Mouse (Mus musculus): ENCODE measurements around the gene Immp2l.

Gene Immp2l

DNA sequence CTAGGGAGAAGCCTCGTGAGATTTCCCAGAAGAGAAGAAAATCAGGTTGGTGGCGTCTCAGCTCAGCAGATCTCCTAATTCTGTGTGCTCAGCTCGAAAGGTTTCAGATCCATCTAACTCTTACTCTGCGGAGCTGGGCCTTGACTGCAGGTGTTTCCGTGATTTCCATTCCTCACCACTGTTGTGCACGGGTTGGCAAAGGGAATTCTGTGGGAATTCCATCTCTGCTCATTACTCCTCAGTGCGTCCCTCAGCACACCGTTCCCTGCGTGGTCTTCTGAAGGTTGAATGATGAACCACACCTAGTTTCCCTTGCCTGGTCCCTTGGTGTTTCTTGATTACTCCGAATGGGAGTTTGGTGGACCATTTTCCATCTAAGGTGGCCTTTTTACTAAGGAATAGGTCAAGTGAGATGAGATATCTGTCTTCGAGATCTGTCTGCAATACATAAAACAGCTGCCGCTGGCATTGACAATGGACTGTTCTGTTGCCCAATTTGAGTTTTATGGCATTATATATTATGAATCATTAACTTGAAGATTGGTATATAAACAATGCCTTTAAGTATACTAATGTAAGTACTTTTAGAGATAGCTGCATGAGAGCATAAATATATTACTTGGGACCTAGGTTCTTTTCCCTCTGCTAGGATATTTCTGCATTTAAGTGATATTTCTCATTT, 23.3 kb downstream of the Immp2l start:
- no peak for DNase-seq (ENCODE audit: low read depth in 2 of 2, low spot score in 2 of 2)

DNA sequence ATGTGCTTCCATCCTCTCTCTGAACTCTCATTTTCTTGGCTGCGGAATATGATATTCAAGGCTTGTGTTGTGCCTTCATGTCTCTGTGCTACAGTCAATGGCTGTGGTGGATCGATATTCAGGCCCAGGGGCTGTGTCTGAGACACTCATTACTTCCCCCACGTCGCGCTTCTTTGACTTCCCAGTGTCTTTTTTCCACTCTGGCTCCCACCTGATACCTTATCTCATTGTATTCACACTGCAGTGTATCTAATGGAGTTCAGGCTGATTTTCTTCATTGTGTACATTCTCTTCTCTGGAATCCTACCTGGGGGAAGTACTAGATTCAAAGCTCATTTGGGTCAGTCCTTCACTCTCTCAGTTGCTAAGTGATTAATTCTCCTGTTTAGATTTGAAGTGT, 27.1 kb downstream of the Immp2l start:
- DNase-seq (ENCODE audit: low read depth in 2 of 2, low spot score in 2 of 2), result no peak

DNA sequence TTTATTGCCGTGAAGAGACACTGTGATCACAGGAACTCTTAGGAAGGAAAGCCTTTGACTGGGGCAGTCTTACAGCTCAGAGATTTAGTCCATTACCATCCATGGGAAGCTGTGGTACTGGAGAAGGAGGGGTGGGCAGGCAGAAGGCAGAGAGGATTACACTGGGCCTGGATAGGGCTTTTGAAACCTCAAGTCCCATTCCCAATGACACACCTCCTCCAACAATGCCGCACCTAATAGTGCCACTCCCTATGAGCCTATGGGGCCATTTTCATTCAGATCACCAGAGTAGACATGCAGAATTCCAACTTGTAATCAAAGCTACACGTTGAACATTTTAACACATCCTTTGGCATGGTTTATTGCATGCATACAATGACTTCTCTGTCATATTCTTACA, 29.0 kb downstream of the Immp2l start:
- DNase-seq (ENCODE audit: low read depth in 2 of 2, low spot score in 2 of 2), result no peak

DNA sequence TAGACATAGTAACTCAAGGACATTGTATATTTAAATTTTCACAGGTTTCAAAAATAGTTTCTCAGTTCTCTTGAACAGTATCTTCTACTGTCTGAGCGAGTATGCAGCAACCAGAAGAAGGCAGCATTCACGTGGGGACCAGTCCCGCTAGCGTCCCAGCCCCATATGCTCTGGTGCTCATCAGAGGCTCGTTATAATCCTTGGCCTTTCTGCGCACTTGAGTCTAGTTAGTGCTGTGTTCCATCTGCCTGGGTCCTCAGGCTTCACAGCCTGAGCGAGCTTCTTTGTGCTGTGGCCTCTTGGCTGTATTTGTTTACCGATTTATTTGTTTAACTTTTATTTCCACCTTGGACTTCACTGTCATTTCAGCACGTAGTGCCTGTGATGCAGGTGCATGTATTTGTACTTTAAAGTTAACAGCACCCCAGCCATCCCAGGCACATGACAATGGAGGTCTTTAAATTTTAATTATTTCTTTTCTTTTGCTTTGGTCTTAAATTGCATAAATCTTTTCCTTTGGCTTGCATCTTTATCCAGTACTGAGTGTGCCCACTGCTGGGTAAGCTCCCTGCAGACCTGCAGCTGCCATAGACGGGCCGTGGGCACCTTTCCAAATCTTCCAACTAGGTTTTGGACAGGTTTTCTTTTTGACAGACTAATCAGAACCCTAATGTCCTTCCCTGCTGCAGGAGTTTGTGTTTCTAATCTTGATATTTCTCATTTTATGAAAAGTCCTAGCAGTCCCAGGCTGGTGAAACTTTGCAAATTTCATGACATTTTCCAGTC, 30.3 kb downstream of the Immp2l start:
- no peak for DNase-seq (ENCODE audit: low read depth in 2 of 2, low spot score in 2 of 2)

DNA sequence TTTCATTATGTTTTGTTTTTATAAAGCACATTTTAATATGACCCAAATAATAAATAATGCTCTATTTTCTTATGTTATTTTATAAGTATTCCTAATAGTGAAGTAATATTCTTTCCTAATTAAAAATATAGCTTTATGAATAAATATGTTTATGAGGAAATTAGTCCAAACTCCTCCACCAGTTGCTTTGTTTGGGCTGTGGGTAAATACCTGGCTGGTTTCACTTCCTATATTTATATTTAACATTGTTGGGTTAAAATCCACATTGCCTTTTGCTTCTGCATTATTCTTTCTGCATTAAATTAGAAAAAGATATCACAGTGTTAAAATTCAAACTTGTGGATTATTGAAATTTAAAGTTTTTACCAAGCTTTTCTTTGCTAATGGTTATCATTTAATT, 32.1 kb downstream of the Immp2l start:
- DNase-seq (ENCODE audit: low read depth in 2 of 2, low spot score in 2 of 2), result no peak

DNA sequence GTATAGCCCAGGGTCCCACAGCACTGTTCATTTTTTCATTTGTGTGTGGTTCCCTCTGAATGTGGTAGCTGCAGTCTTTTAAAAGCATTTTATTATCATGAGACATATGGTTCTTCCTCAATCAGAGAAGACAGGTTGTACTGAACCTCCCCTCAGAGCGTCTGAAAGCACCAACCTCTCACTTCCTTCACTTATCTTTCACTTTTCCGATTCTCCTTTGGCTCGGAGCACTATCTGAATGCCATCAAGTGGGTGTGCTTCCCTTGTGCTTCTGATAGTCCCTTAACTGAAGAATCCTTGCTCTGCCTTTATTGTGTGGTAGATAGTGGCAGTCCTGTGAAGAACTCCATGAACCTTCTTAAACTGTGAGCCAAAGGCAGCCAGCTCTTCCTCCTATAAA, 39.4 kb downstream of the Immp2l start:
- no peak for DNase-seq (ENCODE audit: low read depth in 2 of 2, low spot score in 2 of 2)

DNA sequence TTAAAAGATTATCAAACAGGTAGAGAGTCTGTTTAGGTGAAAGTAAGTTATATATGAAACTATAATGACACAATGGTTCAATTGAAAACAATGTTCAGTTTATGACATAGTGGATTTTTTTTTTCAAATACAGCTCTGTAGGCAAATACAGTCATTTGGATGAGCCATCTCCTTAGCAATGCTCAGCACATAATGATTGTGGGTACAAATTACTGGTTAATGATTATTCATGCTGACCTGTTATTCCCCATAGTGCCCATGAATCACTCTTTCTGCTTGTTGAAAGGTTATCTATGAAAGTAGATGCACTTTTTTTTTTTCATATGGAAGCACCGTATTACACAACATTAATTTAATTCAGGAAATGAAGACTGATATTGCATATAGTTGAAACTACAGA, 58.0 kb downstream of the Immp2l start:
- no peak for DNase-seq (ENCODE audit: low read depth in 2 of 2, low spot score in 2 of 2)

DNA sequence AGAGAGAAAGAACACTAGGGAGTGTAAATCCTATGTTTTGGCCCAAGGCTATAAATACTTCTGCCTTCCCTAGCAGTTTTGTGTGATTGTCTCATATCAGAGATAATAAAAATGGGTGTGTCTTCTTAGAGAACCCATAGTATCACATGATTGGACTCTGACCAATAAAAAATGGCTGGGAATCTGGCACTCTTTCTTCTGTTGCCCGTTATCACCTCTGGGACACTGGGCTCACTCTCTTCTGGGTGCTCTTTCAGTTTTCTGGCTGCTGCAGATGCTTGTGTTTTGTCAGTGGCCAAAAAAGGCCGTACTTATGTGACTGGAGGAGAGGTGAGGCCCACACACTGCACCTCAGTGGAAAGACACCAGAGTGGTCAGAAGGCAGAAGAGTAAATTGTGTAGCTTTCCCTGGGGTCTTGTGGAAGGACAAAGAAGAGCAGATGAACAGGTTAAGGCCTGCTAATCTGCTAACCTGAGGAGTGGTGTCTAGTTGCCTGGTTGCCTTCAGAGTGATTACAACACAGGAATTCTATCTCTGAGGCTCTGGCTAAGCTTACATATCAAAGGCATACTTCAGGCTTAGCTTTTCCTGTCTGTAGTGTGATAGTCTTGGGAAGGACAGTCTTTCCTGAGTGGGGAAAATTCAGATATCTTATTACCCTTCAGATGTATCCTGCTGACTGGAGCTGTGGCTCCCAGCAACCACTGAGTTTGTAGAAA, 60.6 kb downstream of the Immp2l start:
- no peak for DNase-seq (ENCODE audit: low read depth in 2 of 2, low spot score in 2 of 2)

DNA sequence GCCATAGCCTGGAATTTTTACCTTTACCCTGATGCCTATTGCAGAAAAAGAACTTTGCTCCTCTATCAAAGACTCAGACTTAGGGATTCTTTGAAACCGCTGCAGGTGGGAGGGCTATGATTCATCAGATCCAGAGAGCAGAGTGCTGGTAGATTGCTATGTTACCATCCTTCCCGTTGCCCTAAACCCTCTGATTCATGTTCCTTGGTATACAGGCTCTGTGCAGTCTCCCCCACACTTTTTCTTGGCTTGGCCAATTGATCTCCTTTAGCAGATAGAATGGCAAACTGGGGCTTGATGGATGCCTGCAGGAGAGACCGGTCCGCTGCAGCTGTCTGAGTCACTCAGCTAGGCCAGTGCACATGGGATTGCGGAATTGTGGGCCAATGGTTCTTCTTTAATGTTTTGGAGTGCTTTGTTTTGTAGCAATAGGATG, 66.1 kb downstream of the Immp2l start:
- no peak for DNase-seq (ENCODE audit: low read depth in 2 of 2, low spot score in 2 of 2)

DNA sequence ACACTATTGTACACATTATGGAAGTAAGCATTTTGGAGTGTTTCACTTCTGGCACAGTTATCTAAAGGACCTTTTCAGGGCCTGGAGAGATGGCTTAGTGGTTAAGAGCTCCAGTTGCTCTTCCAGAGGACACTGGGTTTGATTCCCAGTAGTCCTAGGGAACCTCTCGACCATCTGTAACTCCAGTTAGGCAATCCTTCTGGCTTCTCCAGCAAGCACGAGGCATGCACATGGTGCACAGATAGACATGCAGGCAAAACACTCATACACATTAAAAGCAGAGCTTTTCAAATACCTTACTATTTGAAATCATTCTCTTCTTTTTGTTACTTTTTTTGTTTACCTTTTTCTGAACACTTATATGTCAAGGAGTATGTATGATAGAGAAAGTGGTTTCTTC, 66.9 kb downstream of the Immp2l start:
- DNase-seq (ENCODE audit: low read depth in 2 of 2, low spot score in 2 of 2), result no peak

DNA sequence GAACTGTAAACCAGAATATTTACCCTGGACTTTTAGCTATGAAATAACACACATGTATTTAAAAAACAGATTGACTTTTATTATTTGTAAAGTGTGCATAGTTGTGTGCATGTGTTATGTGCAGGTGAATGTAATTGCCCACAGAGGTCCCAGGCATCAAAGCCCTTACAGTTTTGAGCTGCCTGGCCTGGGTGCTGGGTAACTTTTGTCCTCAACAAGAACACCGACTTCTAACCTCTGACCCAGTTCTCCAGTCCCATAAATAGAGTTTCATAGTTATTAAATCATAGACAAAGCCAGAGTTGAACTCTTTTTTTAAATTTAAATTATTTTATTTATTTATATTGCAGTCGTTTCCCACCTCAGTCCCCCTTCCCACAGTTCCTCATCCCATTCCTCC, 67.4 kb downstream of the Immp2l start:
- no peak for DNase-seq (ENCODE audit: low read depth in 2 of 2, low spot score in 2 of 2)

DNA sequence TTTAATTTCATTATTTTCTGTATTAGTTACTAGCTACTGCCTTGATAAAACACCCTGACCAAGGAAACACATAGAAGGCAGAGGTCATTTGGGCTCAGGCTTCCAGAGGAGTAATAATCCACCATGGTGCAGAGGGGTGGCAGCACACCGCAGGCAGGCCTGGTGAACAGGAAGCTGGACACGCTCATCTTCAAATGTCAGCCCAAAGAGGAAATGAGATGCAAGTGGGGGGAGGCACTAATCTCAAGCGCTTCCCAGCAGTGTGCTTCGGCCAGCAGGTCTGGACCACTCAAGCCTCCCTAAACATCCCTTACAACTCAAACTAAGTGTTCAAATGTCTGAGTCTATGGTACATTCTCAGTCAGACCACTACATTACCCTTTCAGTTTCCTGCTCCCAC, 72.2 kb downstream of the Immp2l start:
- DNase-seq (ENCODE audit: low read depth in 2 of 2, low spot score in 2 of 2), result no peak

DNA sequence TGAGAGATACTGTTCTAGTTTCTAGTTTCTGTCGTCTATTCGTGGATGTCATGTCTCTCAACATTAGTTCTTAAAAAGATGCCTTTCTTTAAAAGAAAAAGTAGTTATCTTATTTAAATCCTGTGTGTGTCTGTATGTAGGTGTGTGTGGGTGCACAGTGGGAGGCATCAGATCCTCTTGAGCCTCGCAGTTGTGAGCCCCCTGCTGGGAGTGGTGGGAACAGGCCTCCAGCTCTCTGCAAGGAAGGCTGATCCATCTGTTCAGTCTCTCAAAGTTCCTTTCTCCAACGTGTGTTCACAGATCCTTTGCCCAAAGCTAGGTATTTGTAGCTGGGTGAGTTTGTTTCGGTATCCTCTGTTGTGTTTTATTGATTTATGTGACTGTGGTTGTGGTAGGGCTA, 73.5 kb downstream of the Immp2l start:
- no peak for DNase-seq (ENCODE audit: low read depth in 2 of 2, low spot score in 2 of 2)

DNA sequence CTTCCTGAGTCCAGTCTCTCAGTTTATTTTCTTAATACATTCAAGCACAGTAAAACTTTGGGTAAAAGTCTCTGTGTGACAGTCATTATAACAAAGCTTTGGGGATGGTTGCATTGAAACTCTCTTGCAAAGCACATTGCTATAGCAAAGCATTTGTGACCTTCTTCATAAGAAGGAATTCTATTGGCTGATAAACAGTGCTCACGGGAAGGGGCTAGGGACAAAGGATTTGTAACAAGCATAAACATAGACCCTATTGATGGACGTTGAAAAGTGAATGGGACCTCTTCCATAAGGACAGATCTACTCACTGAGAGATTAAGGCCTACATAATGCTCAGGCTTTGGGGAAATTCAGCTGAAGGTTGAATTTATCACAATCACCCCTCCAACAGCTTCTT, 85.1 kb downstream of the Immp2l start:
- no peak for DNase-seq (ENCODE audit: low read depth in 2 of 2, low spot score in 2 of 2)

DNA sequence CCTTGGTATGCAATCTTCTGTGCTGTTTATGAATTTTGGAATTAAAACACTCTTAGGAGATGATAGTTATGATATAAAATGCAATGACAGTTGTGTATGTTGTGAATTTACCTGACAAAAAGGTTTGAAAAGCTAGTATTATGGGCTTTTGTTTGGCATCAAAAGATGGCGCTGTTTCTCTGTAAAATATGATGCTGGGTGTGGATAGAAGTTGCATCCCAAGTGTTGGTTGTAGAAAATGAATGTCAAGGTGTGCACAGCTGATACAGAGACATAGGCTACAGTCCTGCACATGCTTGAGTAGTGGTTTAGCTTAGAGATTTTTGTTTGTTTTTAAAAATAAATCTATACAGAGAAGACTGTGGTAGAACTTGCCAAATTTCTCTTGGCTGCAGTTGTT, 87.6 kb downstream of the Immp2l start:
- no peak for DNase-seq (ENCODE audit: low read depth in 2 of 2, low spot score in 2 of 2)

DNA sequence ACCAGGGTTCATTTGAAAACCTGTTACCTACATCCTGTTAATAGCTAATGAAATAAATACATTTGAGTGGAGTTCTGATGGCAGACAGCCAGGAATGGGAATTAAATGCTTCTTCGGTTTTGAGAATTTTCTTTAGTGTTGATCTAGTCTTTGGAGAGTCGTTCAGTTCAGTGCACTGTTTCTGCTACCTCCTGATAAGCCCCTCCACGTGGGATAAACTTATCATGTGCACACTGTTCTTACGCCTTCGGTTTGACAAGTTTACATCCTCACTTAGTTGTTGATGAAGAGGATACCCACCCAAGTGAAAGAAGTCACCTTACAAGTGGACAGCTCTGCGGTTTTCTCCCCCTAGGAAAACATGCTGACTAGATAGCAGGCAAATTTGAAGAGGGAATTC, 88.2 kb downstream of the Immp2l start:
- no peak for DNase-seq (ENCODE audit: low read depth in 2 of 2, low spot score in 2 of 2)

DNA sequence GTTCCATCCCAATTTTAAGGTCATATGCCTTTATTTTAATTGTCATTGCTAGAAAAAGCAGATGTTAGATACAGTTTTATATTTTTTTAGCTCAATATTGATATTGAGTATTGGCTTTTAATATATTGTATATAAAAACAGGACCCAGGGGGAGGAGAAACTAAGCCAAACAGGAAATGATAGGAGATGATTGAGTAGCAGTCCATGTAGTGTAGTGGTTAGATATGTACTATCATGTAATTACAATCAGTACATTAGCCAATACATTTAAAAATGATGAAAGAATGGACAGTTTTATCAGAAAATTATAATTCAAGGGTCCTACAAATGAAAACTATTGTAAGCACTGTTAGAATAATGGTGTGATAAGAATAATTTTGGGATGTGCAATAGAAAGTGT, 94.5 kb downstream of the Immp2l start:
- DNase-seq (ENCODE audit: low read depth in 2 of 2, low spot score in 2 of 2), result no peak

DNA sequence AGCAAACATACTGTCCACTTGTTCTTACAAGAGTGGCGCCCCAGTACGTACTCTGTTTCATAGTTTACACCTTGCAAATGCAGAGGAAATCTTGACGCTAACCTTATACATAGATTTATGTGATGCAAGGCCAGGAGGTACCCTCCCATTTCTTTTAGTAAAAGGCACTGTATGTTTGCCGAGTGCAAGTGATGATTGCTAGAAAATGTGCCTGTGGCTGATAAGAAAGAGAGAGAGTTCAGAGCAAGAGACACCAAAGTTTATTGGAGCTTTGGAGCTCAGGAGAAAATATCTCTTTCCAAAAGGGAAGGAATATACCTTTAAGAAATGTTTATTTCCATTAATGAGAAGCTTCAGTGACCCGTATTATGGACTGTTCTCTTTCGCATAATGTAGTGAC, 95.8 kb downstream of the Immp2l start:
- no peak for DNase-seq (ENCODE audit: low read depth in 2 of 2, low spot score in 2 of 2)

DNA sequence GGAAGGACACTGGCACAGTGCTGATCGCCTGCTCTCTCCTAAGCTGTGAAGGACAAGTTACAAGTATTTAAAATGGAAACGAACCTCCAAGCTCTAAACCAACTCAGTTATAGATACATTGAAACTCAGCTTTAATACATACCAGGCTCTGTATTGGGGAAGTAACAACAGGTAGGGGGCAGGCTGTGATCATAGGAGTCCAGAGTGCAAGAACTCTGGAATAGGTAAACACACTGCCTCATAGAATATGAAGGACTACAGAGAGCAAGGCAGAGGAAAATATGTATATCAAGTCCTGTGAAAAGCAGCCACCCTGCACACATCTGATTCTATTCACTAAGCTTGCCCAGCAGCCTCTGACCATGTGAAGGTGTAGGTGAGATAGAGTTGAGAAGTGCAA, 99.3 kb downstream of the Immp2l start:
- DNase-seq (ENCODE audit: low read depth in 2 of 2, low spot score in 2 of 2), result no peak

DNA sequence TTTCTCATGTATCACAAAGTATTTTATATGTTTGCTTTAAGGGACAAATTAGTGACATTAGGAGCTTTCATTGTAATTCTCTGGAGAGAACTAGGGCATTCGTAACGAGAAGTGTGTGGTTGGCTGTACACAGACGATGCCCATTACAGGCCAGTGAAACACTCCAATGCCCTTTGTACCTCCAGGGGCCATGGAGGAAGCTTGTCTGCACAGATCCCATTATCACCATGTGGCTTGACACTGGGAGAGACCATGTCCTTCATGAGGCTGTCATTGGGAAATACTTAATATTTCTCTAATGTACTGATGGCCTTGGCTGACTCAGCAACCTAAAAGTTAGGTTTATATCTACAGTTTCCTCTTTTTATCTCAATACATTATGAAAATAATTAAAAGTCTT, 111.0 kb downstream of the Immp2l start:
- DNase-seq (ENCODE audit: low read depth in 2 of 2, low spot score in 2 of 2), result no peak

DNA sequence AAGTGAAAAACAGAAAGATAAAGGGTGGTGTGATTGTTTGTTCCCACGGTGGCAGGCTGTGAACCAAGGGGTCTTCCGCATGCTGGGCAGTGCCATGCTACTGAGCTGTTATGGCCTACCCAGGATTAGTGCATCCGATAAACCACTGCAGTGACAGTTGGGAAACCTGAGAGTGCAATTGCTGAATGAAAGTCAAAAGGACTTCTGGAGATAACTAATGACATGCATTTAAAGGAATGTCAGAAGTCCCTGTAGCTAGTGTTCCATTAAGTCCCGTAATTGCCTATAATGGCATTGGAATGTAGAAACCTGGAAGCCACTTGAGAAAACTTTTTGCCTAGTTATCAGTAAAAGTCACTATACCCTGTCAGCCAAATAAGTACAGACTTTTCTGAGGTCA, 135.7 kb downstream of the Immp2l start:
- DNase-seq (ENCODE audit: low read depth in 2 of 2, low spot score in 2 of 2), result no peak

DNA sequence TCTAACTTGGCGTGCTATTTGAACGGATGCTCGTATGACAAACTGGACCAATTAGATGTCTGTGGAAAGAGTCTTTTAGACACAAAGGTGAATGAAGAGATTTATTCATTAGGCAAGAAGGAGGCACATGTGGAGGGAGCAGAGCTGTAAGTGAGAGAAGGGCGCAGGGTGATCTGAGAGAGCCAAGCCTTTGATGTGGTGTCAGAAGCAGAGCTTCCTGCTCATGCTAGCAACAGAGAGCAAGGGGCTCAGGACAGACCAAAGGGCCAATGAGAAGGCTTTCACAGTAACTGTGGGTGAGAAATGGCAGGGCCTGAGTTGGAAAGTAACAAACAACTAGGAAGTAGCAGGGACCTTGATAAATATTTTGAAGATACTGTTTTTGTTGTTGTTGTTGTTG, 143.9 kb downstream of the Immp2l start:
- peak; percentile 2 to 6 for DNase-seq (ENCODE audit: low read depth in 2 of 2, low spot score in 2 of 2)
